Mouse (Mus musculus): ENCODE results near the gene Ap1g2. TPM values are rescaled to one million over a fixed set of nuclear protein-coding genes. Genes with fewer than 3 reads are reported as not detected.

Gene Ap1g2
- polyA plus RNA-seq, 1 experiment from 2014 or later: 28.7 TPM

GRCm38 (mm10) chr14:55089199-55089947 is 17.0 kb downstream of the Ap1g2 start:
- no peaks in the 10 kb centered on the region for H3K9me3 ChIP-seq (ENCODE audit: control insufficient read depth, low read depth, low read length)
- no peak overlapping the region for H3K9ac ChIP-seq (replicated peaks; ENCODE audit: low read depth, low read length)
- no peaks in the 10 kb centered on the region for H3K36me3 ChIP-seq (ENCODE audit: control insufficient read depth, insufficient read depth, low read length)
- H3K4me1 ChIP-seq (ENCODE audit: control insufficient read depth, insufficient read depth, low read length): 0 out of 2 replicates have a peak, but pooled peaks cover 1% of the 10 kb centered on the region
- no peak overlapping the region for H3K4me3 ChIP-seq (ENCODE audit: low read depth, low read length)
- WGBS: 48% methylated on average over 13 of the region's 13 CpGs
- no peak for ATAC-seq (ENCODE audit: insufficient number of reproducible peaks, insufficient read depth, low FRiP score, low read depth)
- no peaks in the 10 kb centered on the region for H3K27me3 ChIP-seq (ENCODE audit: control insufficient read depth, insufficient read depth, low read length)
- H3K27ac ChIP-seq (ENCODE audit: low read length): no peak overlapping the region; the same call in 1 of the 2 replicates
- no peak overlapping the region for H3K4me2 ChIP-seq (replicated peaks; ENCODE audit: low read depth, low read length)

- Histone ChIP-seq H3K9ac (replicated peaks; ENCODE audit: low read depth, low read length) (no peak overlapping the region), H3K4me3 (ENCODE audit: low read depth, low read length) (no peak overlapping the region), H3K36me3 (ENCODE audit: control insufficient read depth, insufficient read depth, low read length) (no peaks in the 10 kb centered on the region), H3K4me2 (replicated peaks; ENCODE audit: low read depth, low read length) (no peak overlapping the region), H3K4me1 (ENCODE audit: control insufficient read depth, insufficient read depth, low read length) (no peaks in the 10 kb centered on the region), H3K27me3 (ENCODE audit: control insufficient read depth, insufficient read depth, low read length) (no peaks in the 10 kb centered on the region), H3K9me3 (ENCODE audit: control insufficient read depth, low read depth, low read length) (no peaks in the 10 kb centered on the region), H3K27ac (ENCODE audit: low read length) (no peak overlapping the region)
- WGBS: 85% methylated on average over 6 of the region's 6 CpGs
- no peak for ATAC-seq (ENCODE audit: insufficient number of reproducible peaks, insufficient read depth, low FRiP score, low read depth)
Measured at GRCm38 (mm10) chr14:55086009-55086514, 20.3 kb downstream of the Ap1g2 start.

- 57% methylated on average over 9 of the region's 9 CpGs for WGBS
- no peak overlapping the region for H3K27ac ChIP-seq (ENCODE audit: low read length)
- H3K9me3 ChIP-seq (ENCODE audit: control insufficient read depth, low read depth, low read length): no peaks in the 10 kb centered on the region
- H3K4me2 ChIP-seq (replicated peaks; ENCODE audit: low read depth, low read length): no peak overlapping the region
- no peaks in the 10 kb centered on the region for H3K36me3 ChIP-seq (ENCODE audit: control insufficient read depth, insufficient read depth, low read length)
- no peaks in the 10 kb centered on the region for H3K27me3 ChIP-seq (ENCODE audit: control insufficient read depth, insufficient read depth, low read length)
- no peaks in the 10 kb centered on the region for H3K4me1 ChIP-seq (ENCODE audit: control insufficient read depth, insufficient read depth, low read length)
- H3K9ac ChIP-seq (replicated peaks; ENCODE audit: low read depth, low read length): no peak overlapping the region
- H3K4me3 ChIP-seq (ENCODE audit: low read depth, low read length): no peak overlapping the region
- ATAC-seq (ENCODE audit: insufficient number of reproducible peaks, insufficient read depth, low FRiP score, low read depth): no peak
Measured at GRCm38 (mm10) chr14:55085324-55086008, 20.9 kb downstream of the Ap1g2 start.

- H3K9ac ChIP-seq (replicated peaks; ENCODE audit: low read depth, low read length): no peak overlapping the region
- no peak for ATAC-seq (ENCODE audit: insufficient number of reproducible peaks, insufficient read depth, low FRiP score, low read depth)
Measured at GRCm38 (mm10) chr14:55083481-55083880, 22.9 kb downstream of the Ap1g2 start.

GRCm38 (mm10) chr14:55081105-55081504 is 25.3 kb downstream of the Ap1g2 start:
- 31% methylated on average over 5 of the region's 5 CpGs for WGBS
- Histone ChIP-seq H3K27ac (ENCODE audit: low read length) (no peak overlapping the region), H3K9ac (replicated peaks; ENCODE audit: low read depth, low read length) (no peak overlapping the region), H3K9me3 (ENCODE audit: control insufficient read depth, low read depth, low read length) (no peaks in the 10 kb centered on the region), H3K4me2 (replicated peaks; ENCODE audit: low read depth, low read length) (no peak overlapping the region), H3K4me3 (ENCODE audit: low read depth, low read length) (no peak overlapping the region), H3K27me3 (ENCODE audit: control insufficient read depth, insufficient read depth, low read length) (no peaks in the 10 kb centered on the region), H3K36me3 (ENCODE audit: control insufficient read depth, insufficient read depth, low read length) (no peaks in the 10 kb centered on the region), H3K4me1 (ENCODE audit: control insufficient read depth, insufficient read depth, low read length) (peaks cover 10% of the 10 kb centered on the region; the same call in 1 of the 2 replicates)
- ATAC-seq (ENCODE audit: insufficient number of reproducible peaks, insufficient read depth, low FRiP score, low read depth): no peak

More at GRCm38 (mm10) chr14:55083481-55083880, 22.9 kb downstream of the Ap1g2 start:
- Histone ChIP-seq H3K4me2 (replicated peaks; ENCODE audit: low read depth, low read length) (no peak overlapping the region), H3K27me3 (ENCODE audit: control insufficient read depth, insufficient read depth, low read length) (no peaks in the 10 kb centered on the region), H3K36me3 (ENCODE audit: control insufficient read depth, insufficient read depth, low read length) (no peaks in the 10 kb centered on the region), H3K27ac (ENCODE audit: low read length) (no peak overlapping the region), H3K4me1 (ENCODE audit: control insufficient read depth, insufficient read depth, low read length) (peaks cover 7% of the 10 kb centered on the region; the same call in 1 of the 2 replicates), H3K9me3 (ENCODE audit: control insufficient read depth, low read depth, low read length) (no peaks in the 10 kb centered on the region), H3K4me3 (ENCODE audit: low read depth, low read length) (no peak overlapping the region)
- 59% methylated on average over 6 of the region's 6 CpGs for WGBS

- Histone ChIP-seq H3K4me1 (ENCODE audit: control insufficient read depth, insufficient read depth, low read length) (peaks cover 10% of the 10 kb centered on the region; the same call in 1 of the 2 replicates), H3K9me3 (ENCODE audit: control insufficient read depth, low read depth, low read length) (no peaks in the 10 kb centered on the region), H3K27me3 (ENCODE audit: control insufficient read depth, insufficient read depth, low read length) (no peaks in the 10 kb centered on the region), H3K4me3 (ENCODE audit: low read depth, low read length) (peak overlapping the region; percentile 11; the same call in 1 of the 2 replicates), H3K27ac (ENCODE audit: low read length) (no peak overlapping the region), H3K9ac (replicated peaks; ENCODE audit: low read depth, low read length) (no peak overlapping the region), H3K36me3 (ENCODE audit: control insufficient read depth, insufficient read depth, low read length) (no peaks in the 10 kb centered on the region), H3K4me2 (replicated peaks; ENCODE audit: low read depth, low read length) (peak overlapping the region; percentile 40)
- ATAC-seq (ENCODE audit: insufficient number of reproducible peaks, insufficient read depth, low FRiP score, low read depth): peak; percentile 19; the same call in 1 of the 2 replicates
- 21% methylated on average over 8 of the region's 8 CpGs for WGBS
Measured at GRCm38 (mm10) chr14:55079214-55079970, 27.0 kb downstream of the Ap1g2 start.

- no peaks in the 10 kb centered on the region; the same call in 1 of the 2 replicates for H3K36me3 ChIP-seq (ENCODE audit: control insufficient read depth, insufficient read depth, low read length)
- H3K27me3 ChIP-seq (ENCODE audit: control insufficient read depth, insufficient read depth, low read length): no peaks in the 10 kb centered on the region
- H3K9ac ChIP-seq (replicated peaks; ENCODE audit: low read depth, low read length): no peak overlapping the region
- no peaks in the 10 kb centered on the region for H3K9me3 ChIP-seq (ENCODE audit: control insufficient read depth, low read depth, low read length)
- ATAC-seq (ENCODE audit: insufficient number of reproducible peaks, insufficient read depth, low FRiP score, low read depth): peak; percentile 46; the same call in 1 of the 2 replicates
- WGBS: 6% methylated on average over 23 of the region's 23 CpGs
- peaks cover 10% of the 10 kb centered on the region; the same call in 1 of the 2 replicates for H3K4me1 ChIP-seq (ENCODE audit: control insufficient read depth, insufficient read depth, low read length)
- H3K27ac ChIP-seq (ENCODE audit: low read length): no peak overlapping the region
- peak overlapping the region; percentile 11; the same call in 1 of the 2 replicates for H3K4me3 ChIP-seq (ENCODE audit: low read depth, low read length)
- H3K4me2 ChIP-seq (replicated peaks; ENCODE audit: low read depth, low read length): peak overlapping the region; percentile 40
Measured at GRCm38 (mm10) chr14:55078366-55078989, 27.9 kb downstream of the Ap1g2 start.
